Mouse (Mus musculus): Measurements from ENCODE around the gene Fbxl14.

- TF ChIP-seq ZKSCAN1 (IDR thresholded peaks at IDR 0.05; ENCODE audit: low read depth, low read length): no peak
- TF ChIP-seq CTCF (IDR thresholded peaks at IDR 0.05 in 2 of 3, conservative IDR thresholded peaks at IDR 0.05 in 1 of 3; ENCODE audit: control insufficient read depth in 1 of 3, insufficient read depth in 1 of 3, low read depth in 2 of 3, low read length in 3 of 3, poor library complexity in 1 of 3, severe bottlenecking in 1 of 3): no peak
- TF ChIP-seq NELFE (IDR thresholded peaks at IDR 0.05; ENCODE audit: low read depth, low read length): no peak
- no peak for TF ChIP-seq POLR2A (IDR thresholded peaks at IDR 0.05; ENCODE audit: control insufficient read depth in 1 of 2, insufficient read depth in 1 of 2, low read depth in 1 of 2, low read length in 2 of 2, poor library complexity in 1 of 2)
- no peak for TF ChIP-seq EP300 (IDR thresholded peaks at IDR 0.05; ENCODE audit: low read depth in 1 of 2, low read length in 2 of 2)
- no peak for TF ChIP-seq CHD1 (IDR thresholded peaks at IDR 0.05; ENCODE audit: low read depth, low read length)
- TF ChIP-seq JUND (IDR thresholded peaks at IDR 0.05; ENCODE audit: low read depth, low read length): no peak
- no peak for TF ChIP-seq CHD2 (IDR thresholded peaks at IDR 0.05; ENCODE audit: low read length)
- TF ChIP-seq ETS1 (IDR thresholded peaks at IDR 0.05; ENCODE audit: low read depth, low read length): no peak
- no peak for TF ChIP-seq POLR2AphosphoS2 (IDR thresholded peaks at IDR 0.05; ENCODE audit: low read length)
- TF ChIP-seq MAFK (IDR thresholded peaks at IDR 0.05; ENCODE audit: borderline replicate concordance, low read depth, low read length): no peak
- TF ChIP-seq MAZ (IDR thresholded peaks at IDR 0.05; ENCODE audit: low read depth, low read length): no peak
Measured at GRCm38 (mm10) chr6:119514085-119514484, 34.6 kb downstream of the Fbxl14 start.

All from MEL (cell line).